Mouse (Mus musculus) right cerebral cortex, postnatal 14 days (tissue): Measurements from ENCODE around the gene Ptpn18.
"Not testable (repeated sequence)": the region's sequence is repeated elsewhere in the genome, so short reads cannot be mapped to it uniquely, and the experiment has no call there.

Source experiments
- DNase-seq: peaks from one replicate; pipeline ENCODE4 v3.0.0; 2022

The Ptpn18 gene

DNA sequence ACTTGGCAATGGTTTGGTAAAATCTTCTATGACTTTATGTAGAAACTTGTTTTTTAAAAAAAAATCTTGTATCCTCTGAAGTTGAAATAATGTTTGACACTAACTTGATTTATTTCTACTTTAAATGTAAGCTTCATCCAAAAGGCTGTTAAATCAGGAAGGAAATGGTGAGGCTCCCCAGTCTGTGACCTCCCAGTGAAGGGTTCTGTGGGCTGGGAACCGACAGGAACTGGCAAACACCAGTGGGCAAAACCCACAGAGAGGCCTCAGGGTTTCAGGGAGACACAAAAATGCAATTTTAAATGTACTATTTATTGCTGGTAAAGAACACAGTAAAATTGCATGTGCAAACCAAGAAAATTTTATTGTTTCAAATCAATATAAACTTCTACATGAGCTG lies 58.2 kb downstream of the Ptpn18 start:
- not testable (repeated sequence) for DNase-seq

DNA sequence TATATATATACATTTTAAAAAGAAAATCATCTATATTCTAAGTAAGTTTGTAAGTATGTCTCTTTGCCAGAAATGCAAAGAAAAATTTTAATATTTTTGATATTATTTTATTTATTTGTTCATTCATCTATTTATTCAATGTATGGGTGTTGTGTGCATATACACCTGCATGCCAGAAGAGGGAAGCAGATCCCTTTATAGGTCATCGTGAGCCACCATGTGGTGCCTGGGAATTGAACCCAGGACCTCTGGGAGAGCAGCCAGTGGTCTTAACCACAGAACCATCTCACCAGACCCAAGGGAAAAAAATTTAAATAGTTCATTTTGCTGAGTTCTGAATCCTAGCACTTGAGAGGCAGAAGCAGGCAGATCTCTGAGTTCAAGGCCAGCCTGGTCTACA lies 58.7 kb downstream of the Ptpn18 start:
- no peak for DNase-seq

- no peak for DNase-seq
Measured at GRCm38 (mm10) chr1:34522205-34522849, 62.8 kb downstream of the Ptpn18 start.

GRCm38 (mm10) chr1:34522850-34523244 lies 63.3 kb downstream of the Ptpn18 start:
- no peak for DNase-seq

DNA sequence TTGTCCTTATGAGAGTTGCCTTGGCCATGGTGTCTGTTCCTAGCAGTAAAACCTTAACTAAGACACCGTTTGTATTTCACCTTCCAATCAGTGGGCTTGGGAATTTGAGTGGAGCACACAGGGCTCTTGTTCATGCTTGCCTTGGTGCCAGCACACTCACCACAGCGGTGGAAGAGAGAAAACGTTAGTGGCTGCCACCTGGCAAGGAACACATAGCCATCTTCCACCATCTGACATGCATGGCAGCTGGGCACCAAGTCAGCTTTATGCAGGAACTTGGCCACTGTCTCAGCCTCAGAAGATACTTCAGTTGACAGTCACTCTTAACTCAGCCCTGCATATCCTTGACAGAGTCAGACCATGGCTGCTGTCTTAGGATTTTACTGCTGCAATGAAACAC lies 64.1 kb downstream of the Ptpn18 start:
- no peak for DNase-seq
